Mouse (Mus musculus): ENCODE results near the gene Sgpp2. TPM values are rescaled to one million over a fixed set of nuclear protein-coding genes. Genes with fewer than 3 reads are reported as not detected.

The Sgpp2 gene
- polyA plus RNA-seq, 1 experiment: 0.02 TPM

- H3K4me3 ChIP-seq (ENCODE audit: extremely low read depth, insufficient read depth, insufficient read length): no peak overlapping the region
These were observed 12.1 kb downstream of the Sgpp2 start for GRCm38 (mm10) chr1:78322098-78322778.

GRCm38 (mm10) chr1:78322844-78323243, 12.7 kb downstream of the Sgpp2 start:
- H3K4me3 ChIP-seq (ENCODE audit: extremely low read depth, insufficient read depth, insufficient read length): no peak overlapping the region
- TF ChIP-seq POLR2A (IDR thresholded peaks at IDR 0.05; ENCODE audit: low read depth, low read length): no peak
- no peak for TF ChIP-seq CTCF (IDR thresholded peaks at IDR 0.05; ENCODE audit: extremely low read depth, insufficient read depth, insufficient read length, insufficient replicate concordance)
- 71% methylated on average over 8 of the region's 8 CpGs for WGBS

More at GRCm38 (mm10) chr1:78322098-78322778, 12.1 kb downstream of the Sgpp2 start:
- no peaks in the 10 kb centered on the region for H3K36me3 ChIP-seq (ENCODE audit: control insufficient read depth, insufficient read depth, low read length)
- no peak for DNase-seq (ENCODE audit: low read depth in 1 of 2, low spot score in 2 of 2)
- no peaks in the 10 kb centered on the region for H3K27me3 ChIP-seq (ENCODE audit: control insufficient read depth, insufficient read depth, low read length)
- TF ChIP-seq CTCF (IDR thresholded peaks at IDR 0.05; ENCODE audit: extremely low read depth, insufficient read depth, insufficient read length, insufficient replicate concordance): no peak
- TF ChIP-seq POLR2A (IDR thresholded peaks at IDR 0.05; ENCODE audit: low read depth, low read length): no peak
- no peaks in the 10 kb centered on the region for H3K4me1 ChIP-seq (ENCODE audit: control insufficient read depth, insufficient read depth, insufficient read length)
- H3K27ac ChIP-seq (ENCODE audit: insufficient read depth, low read length): no peak overlapping the region
- 69% methylated on average over 7 of the region's 7 CpGs for WGBS

GRCm38 (mm10) chr1:78324044-78324443, 13.9 kb downstream of the Sgpp2 start:
- TF ChIP-seq POLR2A (IDR thresholded peaks at IDR 0.05; ENCODE audit: low read depth, low read length): no peak
- TF ChIP-seq CTCF (IDR thresholded peaks at IDR 0.05; ENCODE audit: extremely low read depth, insufficient read depth, insufficient read length, insufficient replicate concordance): no peak
- Histone ChIP-seq H3K4me3 (ENCODE audit: extremely low read depth, insufficient read depth, insufficient read length) (no peak overlapping the region), H3K27ac (ENCODE audit: insufficient read depth, low read length) (no peak overlapping the region), H3K27me3 (ENCODE audit: control insufficient read depth, insufficient read depth, low read length) (no peaks in the 10 kb centered on the region), H3K4me1 (ENCODE audit: control insufficient read depth, insufficient read depth, insufficient read length) (no peaks in the 10 kb centered on the region), H3K36me3 (ENCODE audit: control insufficient read depth, insufficient read depth, low read length) (no peaks in the 10 kb centered on the region)
- no peak for DNase-seq (ENCODE audit: low read depth in 1 of 2, low spot score in 2 of 2)
- WGBS: 75% methylated on average over 6 of the region's 6 CpGs

More at GRCm38 (mm10) chr1:78322844-78323243, 12.7 kb downstream of the Sgpp2 start:
- H3K27me3 ChIP-seq (ENCODE audit: control insufficient read depth, insufficient read depth, low read length): no peaks in the 10 kb centered on the region
- H3K4me1 ChIP-seq (ENCODE audit: control insufficient read depth, insufficient read depth, insufficient read length): no peaks in the 10 kb centered on the region
- no peak for DNase-seq (ENCODE audit: low read depth in 1 of 2, low spot score in 2 of 2)
- no peak overlapping the region for H3K27ac ChIP-seq (ENCODE audit: insufficient read depth, low read length)
- H3K36me3 ChIP-seq (ENCODE audit: control insufficient read depth, insufficient read depth, low read length): no peaks in the 10 kb centered on the region

GRCm38 (mm10) chr1:78325851-78326250, 15.7 kb downstream of the Sgpp2 start:
- TF ChIP-seq POLR2A (IDR thresholded peaks at IDR 0.05; ENCODE audit: low read depth, low read length): no peak
- no peak for TF ChIP-seq CTCF (IDR thresholded peaks at IDR 0.05; ENCODE audit: extremely low read depth, insufficient read depth, insufficient read length, insufficient replicate concordance)
- Histone ChIP-seq H3K4me3 (ENCODE audit: extremely low read depth, insufficient read depth, insufficient read length) (no peak overlapping the region), H3K27ac (ENCODE audit: insufficient read depth, low read length) (no peak overlapping the region), H3K36me3 (ENCODE audit: control insufficient read depth, insufficient read depth, low read length) (no peaks in the 10 kb centered on the region), H3K4me1 (ENCODE audit: control insufficient read depth, insufficient read depth, insufficient read length) (no peaks in the 10 kb centered on the region), H3K27me3 (ENCODE audit: control insufficient read depth, insufficient read depth, low read length) (no peaks in the 10 kb centered on the region)
- 81% methylated on average over 6 of the region's 6 CpGs for WGBS
- no peak for DNase-seq (ENCODE audit: low read depth in 1 of 2, low spot score in 2 of 2)

GRCm38 (mm10) chr1:78328646-78329045, 18.5 kb downstream of the Sgpp2 start:
- 86% methylated on average over 4 of the region's 4 CpGs for WGBS
- H3K27ac ChIP-seq (ENCODE audit: insufficient read depth, low read length): no peak overlapping the region

GRCm38 (mm10) chr1:78329861-78330260, 19.7 kb downstream of the Sgpp2 start:
- H3K27me3 ChIP-seq (ENCODE audit: control insufficient read depth, insufficient read depth, low read length): no peaks in the 10 kb centered on the region
- no peak for TF ChIP-seq CTCF (IDR thresholded peaks at IDR 0.05; ENCODE audit: extremely low read depth, insufficient read depth, insufficient read length, insufficient replicate concordance)
- TF ChIP-seq POLR2A (IDR thresholded peaks at IDR 0.05; ENCODE audit: low read depth, low read length): no peak

More at GRCm38 (mm10) chr1:78328646-78329045, 18.5 kb downstream of the Sgpp2 start:
- Histone ChIP-seq H3K36me3 (ENCODE audit: control insufficient read depth, insufficient read depth, low read length) (no peaks in the 10 kb centered on the region), H3K27me3 (ENCODE audit: control insufficient read depth, insufficient read depth, low read length) (no peaks in the 10 kb centered on the region), H3K4me3 (ENCODE audit: extremely low read depth, insufficient read depth, insufficient read length) (no peak overlapping the region), H3K4me1 (ENCODE audit: control insufficient read depth, insufficient read depth, insufficient read length) (no peaks in the 10 kb centered on the region)
- DNase-seq (ENCODE audit: low read depth in 1 of 2, low spot score in 2 of 2): no peak
- TF ChIP-seq CTCF (IDR thresholded peaks at IDR 0.05; ENCODE audit: extremely low read depth, insufficient read depth, insufficient read length, insufficient replicate concordance) (no peak), POLR2A (IDR thresholded peaks at IDR 0.05; ENCODE audit: low read depth, low read length) (no peak)

GRCm38 (mm10) chr1:78330620-78331158, 20.5 kb downstream of the Sgpp2 start:
- DNase-seq (ENCODE audit: low read depth in 1 of 2, low spot score in 2 of 2): no peak
- Histone ChIP-seq H3K27ac (ENCODE audit: insufficient read depth, low read length) (no peak overlapping the region), H3K4me1 (ENCODE audit: control insufficient read depth, insufficient read depth, insufficient read length) (no peaks in the 10 kb centered on the region), H3K4me3 (ENCODE audit: extremely low read depth, insufficient read depth, insufficient read length) (no peak overlapping the region), H3K36me3 (ENCODE audit: control insufficient read depth, insufficient read depth, low read length) (no peaks in the 10 kb centered on the region), H3K27me3 (ENCODE audit: control insufficient read depth, insufficient read depth, low read length) (no peaks in the 10 kb centered on the region)
- 81% methylated on average over 5 of the region's 5 CpGs for WGBS
- TF ChIP-seq CTCF (IDR thresholded peaks at IDR 0.05; ENCODE audit: extremely low read depth, insufficient read depth, insufficient read length, insufficient replicate concordance) (no peak), POLR2A (IDR thresholded peaks at IDR 0.05; ENCODE audit: low read depth, low read length) (no peak)

More at GRCm38 (mm10) chr1:78329861-78330260, 19.7 kb downstream of the Sgpp2 start:
- DNase-seq (ENCODE audit: low read depth in 1 of 2, low spot score in 2 of 2): no peak
- WGBS: 79% methylated on average over 1 of the region's 1 CpGs
- Histone ChIP-seq H3K36me3 (ENCODE audit: control insufficient read depth, insufficient read depth, low read length) (no peaks in the 10 kb centered on the region), H3K27ac (ENCODE audit: insufficient read depth, low read length) (no peak overlapping the region), H3K4me1 (ENCODE audit: control insufficient read depth, insufficient read depth, insufficient read length) (no peaks in the 10 kb centered on the region), H3K4me3 (ENCODE audit: extremely low read depth, insufficient read depth, insufficient read length) (no peak overlapping the region)
